Mouse (Mus musculus) c-Kit-negative CD71-positive TER-119-positive erythroid progenitor cells, embryonic 14.5 days (primary cell): ENCODE data around the gene Zbtb37.

Source experiments
- DNase-seq: peaks from one replicate; pipeline ENCODE4 v3.0.0-alpha.2; 2013; ENCODE audit warnings: low read depth, low spot score

Zbtb37 gene

DNA sequence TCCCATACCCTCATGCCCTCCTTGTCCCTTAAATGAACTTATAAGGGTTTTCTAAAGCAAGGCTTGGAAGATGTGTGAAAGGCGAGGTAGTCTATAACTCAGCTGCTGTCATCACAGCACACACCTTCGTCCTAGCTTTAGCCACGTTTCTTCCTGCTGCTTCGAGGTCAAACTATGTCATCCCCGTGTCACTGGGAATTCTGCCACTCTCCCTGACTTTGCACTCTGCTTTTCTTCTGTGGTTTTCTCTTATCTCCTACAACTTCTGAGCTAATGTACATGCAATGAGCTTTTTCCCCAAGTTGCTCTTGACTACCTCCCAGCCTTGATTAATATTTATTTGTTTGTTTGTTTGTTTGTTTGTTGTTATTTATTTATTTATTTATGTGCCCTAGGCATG lies 54.6 kb downstream of the Zbtb37 start:
- no peak for DNase-seq

DNA sequence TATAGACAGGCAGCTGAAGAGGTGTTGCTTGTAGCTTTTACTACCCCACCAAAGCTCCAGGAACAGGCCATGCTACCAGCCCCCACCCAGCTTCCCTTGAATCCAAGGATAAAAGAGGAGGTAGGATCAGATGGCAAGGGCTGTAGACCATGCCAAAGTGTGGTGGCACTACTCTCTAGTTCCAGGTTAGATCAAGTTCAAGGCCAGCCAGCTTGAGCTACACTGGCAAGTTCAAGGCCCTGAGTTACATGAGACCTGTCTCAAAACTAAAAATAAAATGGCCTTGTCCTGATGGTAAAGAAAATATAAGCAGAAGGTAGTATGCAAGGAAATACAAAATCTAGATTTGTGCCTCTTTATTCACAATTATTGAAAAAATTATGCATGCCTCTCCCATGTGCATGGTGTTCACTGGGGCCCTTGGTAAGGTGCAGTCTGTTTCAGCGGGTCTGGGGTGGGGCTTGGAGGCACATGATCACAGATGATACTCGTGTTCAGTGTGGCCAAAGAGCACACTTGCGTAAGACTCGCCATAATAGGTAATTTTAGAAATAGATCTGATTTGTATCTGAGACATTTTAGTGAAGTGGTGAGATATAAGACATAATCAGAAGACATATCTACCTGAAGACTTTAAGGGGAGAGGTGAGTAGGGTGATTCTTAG lies 56.4 kb downstream of the Zbtb37 start, which contains the start of gene Serpinc1:
Gene Serpinc1 (plus strand): TSS at position 515 of the 665 bp plus-strand sequence.
- no peak for DNase-seq

DNA sequence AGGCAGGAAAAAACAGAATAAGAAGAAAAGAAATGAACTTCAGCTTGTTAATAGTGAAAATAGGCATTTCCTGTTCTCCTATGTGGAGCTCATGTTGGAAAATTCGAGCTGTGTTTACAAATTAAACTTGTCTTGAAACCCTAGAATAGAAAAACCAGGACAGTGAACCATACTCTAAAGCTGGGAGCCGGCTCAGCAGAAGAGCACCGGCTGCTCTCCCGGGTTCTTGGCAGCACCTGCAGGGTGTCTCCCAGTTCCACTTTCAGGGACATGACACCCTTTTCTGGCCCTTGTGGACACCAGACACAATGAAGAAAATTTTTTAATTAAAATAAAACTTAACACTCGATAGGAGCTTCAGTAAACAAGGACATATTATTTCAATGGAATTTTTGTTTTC lies 66.0 kb downstream of the Zbtb37 start:
- DNase-seq: no peak

DNA sequence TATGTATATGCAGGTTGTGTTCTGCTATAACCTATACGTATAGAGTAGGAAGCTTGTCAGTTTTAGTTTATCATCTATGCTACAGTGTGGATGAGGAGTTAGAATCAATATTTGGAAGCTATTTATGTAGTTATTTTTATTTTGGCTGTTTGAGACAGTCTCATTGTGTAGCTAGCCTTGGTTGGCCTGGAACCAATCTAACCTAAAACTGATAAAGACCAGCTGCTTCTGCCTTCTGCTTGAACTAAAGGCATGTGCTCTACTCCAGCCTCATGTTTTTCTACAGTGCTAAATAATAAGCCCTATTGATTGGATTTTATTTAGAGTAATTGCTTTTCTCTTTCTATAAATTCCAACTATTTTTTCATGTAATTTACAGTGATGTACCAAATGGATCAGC lies 67.4 kb downstream of the Zbtb37 start:
- no peak for DNase-seq

DNA sequence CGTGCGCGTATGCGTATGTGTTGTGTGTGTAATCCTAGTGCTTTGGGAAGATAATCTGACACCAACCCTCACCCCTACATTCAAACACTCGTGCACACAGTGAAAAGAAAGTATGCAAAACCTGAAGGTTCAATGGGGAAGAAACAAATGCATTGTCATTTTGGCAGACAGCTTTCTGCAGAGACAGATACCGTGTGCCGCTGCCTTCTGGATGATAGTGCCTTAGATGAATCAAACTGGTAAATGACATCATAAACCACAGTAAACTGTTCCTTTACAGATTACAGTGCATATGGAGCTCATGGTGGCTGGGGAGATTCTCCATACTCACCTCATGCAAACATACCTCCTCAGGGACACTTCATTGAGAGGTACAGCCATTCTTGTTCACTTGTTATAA lies 71.5 kb downstream of the Zbtb37 start:
- no peak for DNase-seq
